Mouse (Mus musculus) forebrain, postnatal 0 days (tissue): ENCODE data around the gene Mdm2. TPM values are rescaled to one million over a fixed set of nuclear protein-coding genes. Genes with fewer than 3 reads are reported as not detected.
"Not testable (repeated sequence)": the region's sequence is repeated elsewhere in the genome, so short reads cannot be mapped to it uniquely, and the experiment has no call there.

Experiments used
- ATAC-seq: fragments of 200-750 bp; cut with Nextera tagmentation; 2 replicates; pipeline ENCODE4 v1.8.0; 2017; ENCODE audit warnings: mild to moderate bottlenecking, moderate library complexity
- DNase-seq: peaks from one replicate; pipeline ENCODE4 v3.0.0-alpha.2; 2015
- H3K27ac ChIP-seq: fragments of 300-500 bp; sonication (generic); 2 replicates; pipeline ENCODE4 v1.5.1; 2014; ENCODE audit warnings: low read depth, mild to moderate bottlenecking, antibody characterized with exemption, low read length, moderate library complexity, mixed read lengths
- H3K27me3 ChIP-seq: fragments of 300-500 bp; sonication (generic); 2 replicates; pipeline ENCODE4 v1.6.1; 2014; ENCODE audit warnings: mild to moderate bottlenecking, low read length, mixed read lengths; ENCODE audit not compliant: insufficient read depth
- H3K36me3 ChIP-seq: fragments of 300-500 bp; sonication (generic); 2 replicates; pipeline ENCODE4 v1.6.1; 2014; ENCODE audit warnings: mild to moderate bottlenecking, moderate library complexity; ENCODE audit not compliant: insufficient read depth
- H3K4me1 ChIP-seq: fragments of 300-500 bp; sonication (generic); 2 replicates; pipeline ENCODE4 v1.6.1; 2014; ENCODE audit warnings: antibody characterized with exemption; ENCODE audit not compliant: insufficient read depth
- H3K4me2 ChIP-seq: fragments of 300-500 bp; sonication (generic); 2 replicates; pipeline ENCODE4 v1.6.1; 2014; ENCODE audit warnings: low read depth, mild to moderate bottlenecking, moderate library complexity
- H3K4me3 ChIP-seq: fragments of 300-500 bp; sonication (generic); 2 replicates; pipeline ENCODE4 v1.5.1; 2014; ENCODE audit warnings: low read depth, low read length, mixed read lengths
- H3K9ac ChIP-seq: fragments of 300-500 bp; sonication (generic); 2 replicates; pipeline ENCODE4 v1.6.1; 2014; ENCODE audit warnings: mild to moderate bottlenecking
- H3K9me3 ChIP-seq: fragments of 300-500 bp; sonication (generic); 2 replicates; pipeline ENCODE4 v1.6.1; 2016; ENCODE audit warnings: low read length
- CTCF ChIP-seq: sonication (generic); IDR thresholded peaks from 2 replicates; pipeline ENCODE4 v1.5.1; 2016; ENCODE audit warnings: antibody characterized with exemption, control low read depth, low read depth
- WGBS: fragments of 180-500 bp; shearing (Covaris S2); extraction: QIAGEN DNeasy Blood & Tissue Kit; methylation state at CpG from one replicate; pipeline ENCODE4 v1.1.7; 2014; 5-methylcytosine and 5-hydroxymethylcytosine counted together
- polyA plus RNA-seq: library from polyadenylated mRNA; unstranded; fragments of >200 nt; fragmentation: Nextera tagmentation; extraction: Ambion mirVana; gene quantifications from 2 replicates; pipeline ENCODE4 v1.2.1, GENCODE M21; 2015
- total RNA-seq: library from RNA; depleted of rRNA; stranded (reverse); fragments of >200 nt; gene quantifications from 2 replicates; pipeline ENCODE4 v1.2.3, GENCODE M21; 2014

Mdm2 gene
- total and polyA plus RNA-seq, 2 experiments from 2014 or later: 30.2 to 77.3 TPM

DNA sequence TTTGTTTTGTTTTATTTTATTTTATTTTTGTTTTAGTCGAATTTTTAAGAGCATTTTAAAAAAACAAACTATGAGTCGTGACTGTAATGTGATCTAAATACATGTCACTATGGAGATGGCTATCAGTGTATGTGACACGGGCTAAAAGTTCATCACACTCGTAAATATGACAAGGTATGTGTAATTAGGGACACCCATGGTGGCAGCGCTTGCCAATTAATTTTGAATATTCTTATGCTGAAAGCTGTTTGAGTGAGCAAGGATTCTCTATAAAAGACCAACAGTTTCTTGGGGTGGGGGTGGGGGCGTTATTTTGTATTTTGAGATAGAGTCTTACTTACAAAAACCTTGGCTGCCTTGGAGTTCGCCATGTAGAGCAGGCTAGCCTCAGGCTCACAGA is 15.1 kb upstream of the Mdm2 start:
- no peak overlapping the region for H3K27ac ChIP-seq
- no peak overlapping the region for H3K9ac ChIP-seq
- no peak for DNase-seq
- no peaks in the 10 kb centered on the region for H3K4me1 ChIP-seq
- H3K4me3 ChIP-seq: no peak overlapping the region
- no peak for TF ChIP-seq CTCF
- 75% methylated on average over 7 of the region's 7 CpGs for WGBS
- no peaks in the 10 kb centered on the region for H3K9me3 ChIP-seq
- H3K4me2 ChIP-seq: no peak overlapping the region
- H3K36me3 ChIP-seq: no peaks in the 10 kb centered on the region
- no peak for ATAC-seq
- H3K27me3 ChIP-seq: no peaks in the 10 kb centered on the region

- no peaks in the 10 kb centered on the region for H3K27me3 ChIP-seq
- DNase-seq (no peak), ATAC-seq (no peak)
- 96% methylated on average over 3 of the region's 3 CpGs for WGBS
- TF ChIP-seq CTCF: no peak
- no peak overlapping the region for H3K4me3 ChIP-seq
- H3K9me3 ChIP-seq: no peaks in the 10 kb centered on the region
- H3K4me1 ChIP-seq: no peaks in the 10 kb centered on the region
- no peak overlapping the region for H3K9ac ChIP-seq
- H3K36me3 ChIP-seq: no peaks in the 10 kb centered on the region
- no peak overlapping the region for H3K27ac ChIP-seq
- H3K4me2 ChIP-seq: no peak overlapping the region
These were observed 14.3 kb upstream of the Mdm2 start for GRCm38 (mm10) chr10:117724804-117725361.

- no peak for ATAC-seq
- WGBS: 79% methylated on average over 5 of the region's 5 CpGs
- H3K36me3 ChIP-seq: no peaks in the 10 kb centered on the region
- TF ChIP-seq CTCF: no peak
- DNase-seq: no peak
- no peak overlapping the region for H3K27ac ChIP-seq
- H3K9me3 ChIP-seq: no peaks in the 10 kb centered on the region
- H3K4me3 ChIP-seq: no peak overlapping the region
- no peaks in the 10 kb centered on the region for H3K27me3 ChIP-seq
- H3K4me2 ChIP-seq: no peak overlapping the region
- no peak overlapping the region for H3K9ac ChIP-seq
- no peaks in the 10 kb centered on the region for H3K4me1 ChIP-seq
These were observed 13.7 kb upstream of the Mdm2 start for GRCm38 (mm10) chr10:117724136-117724718.

DNA sequence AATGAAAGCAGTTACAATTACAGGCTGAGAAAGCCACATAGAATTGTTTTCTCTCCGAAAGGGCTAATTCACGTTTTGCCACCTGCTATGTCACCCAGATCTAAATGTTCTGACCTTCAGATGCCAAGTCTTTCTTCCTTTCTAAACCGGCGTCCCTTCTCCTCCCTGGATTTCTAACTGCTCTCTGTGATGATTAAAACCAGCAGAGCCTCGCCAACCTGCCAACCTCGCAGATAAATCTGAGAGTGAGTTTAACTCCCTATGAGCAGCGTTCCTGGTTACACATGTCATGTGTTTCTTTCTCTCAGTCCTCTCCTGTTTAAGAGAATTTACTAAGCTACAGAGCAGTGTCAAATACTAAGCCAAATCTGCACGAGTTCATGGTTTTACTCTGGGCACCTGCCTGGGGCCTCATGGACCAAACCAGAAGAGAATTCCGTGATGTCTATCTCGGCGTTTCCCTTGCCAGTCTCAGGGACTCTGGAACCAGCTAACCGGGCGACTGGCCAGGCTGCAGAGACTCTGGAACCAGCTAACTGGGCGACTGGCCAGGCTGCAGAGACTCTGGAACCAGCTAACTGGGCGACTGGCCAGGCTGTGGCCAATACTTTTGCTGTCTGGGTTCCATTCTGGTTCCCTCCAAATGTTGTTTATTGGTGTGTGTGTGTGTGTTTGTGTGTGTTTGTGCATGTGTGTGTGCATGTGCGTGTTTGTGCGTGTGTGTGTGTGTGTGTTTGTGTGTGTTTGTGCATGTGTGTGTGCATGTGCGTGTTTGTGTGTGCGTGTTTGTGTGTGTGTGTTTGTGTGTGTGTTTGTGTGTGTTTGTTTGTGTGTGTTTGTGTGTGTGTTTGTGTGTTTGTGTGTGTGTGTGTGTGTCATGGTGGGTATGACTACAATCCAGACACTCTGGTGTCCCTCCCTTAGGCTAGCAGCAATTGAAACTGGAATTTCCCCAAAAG is 7.9 kb upstream of the Mdm2 start:
- no peaks in the 10 kb centered on the region for H3K9me3 ChIP-seq
- H3K9ac ChIP-seq: no peak overlapping the region
- ATAC-seq (no peak; the same call in 1 of the 2 replicates), DNase-seq (peak; percentile 16)
- H3K27ac ChIP-seq: 0 out of 2 replicates have a peak overlapping the region, but pooled peaks have one; percentile 9
- no peaks in the 10 kb centered on the region for H3K27me3 ChIP-seq
- no peak for TF ChIP-seq CTCF
- H3K4me1 ChIP-seq: no peaks in the 10 kb centered on the region
- 52% methylated on average over 19 of the region's 19 CpGs for WGBS
- no peak overlapping the region for H3K4me2 ChIP-seq
- no peaks in the 10 kb centered on the region for H3K36me3 ChIP-seq
- H3K4me3 ChIP-seq: no peak overlapping the region

DNA sequence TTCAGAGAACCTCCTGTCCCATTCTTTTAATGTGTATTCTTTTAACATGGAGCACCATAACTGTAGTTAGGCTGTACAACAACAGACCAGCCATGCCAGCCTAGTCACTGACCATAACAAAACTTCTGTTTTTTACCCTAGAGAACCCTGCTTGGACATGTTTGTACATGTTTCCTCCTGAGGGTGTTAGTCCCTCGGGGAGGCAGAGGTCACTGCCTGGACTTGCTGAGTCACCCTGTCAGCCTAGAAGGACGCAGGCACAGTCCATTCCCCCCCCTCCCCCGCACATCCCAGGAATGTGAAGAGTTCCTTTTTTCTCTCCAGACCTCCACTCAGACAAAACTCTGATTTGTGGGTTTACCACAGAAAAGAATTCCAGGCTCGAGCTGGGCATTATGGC is 7.0 kb upstream of the Mdm2 start:
- no peak for DNase-seq
- no peak for TF ChIP-seq CTCF
- H3K27me3 ChIP-seq: no peaks in the 10 kb centered on the region
- H3K9ac ChIP-seq: no peak overlapping the region
- WGBS: 15% methylated on average over 4 of the region's 4 CpGs
- no peak overlapping the region for H3K4me2 ChIP-seq
- no peaks in the 10 kb centered on the region for H3K4me1 ChIP-seq
- H3K4me3 ChIP-seq: no peak overlapping the region
- no peak for ATAC-seq
- H3K9me3 ChIP-seq: no peaks in the 10 kb centered on the region
- no peak overlapping the region for H3K27ac ChIP-seq
- no peaks in the 10 kb centered on the region for H3K36me3 ChIP-seq

DNA sequence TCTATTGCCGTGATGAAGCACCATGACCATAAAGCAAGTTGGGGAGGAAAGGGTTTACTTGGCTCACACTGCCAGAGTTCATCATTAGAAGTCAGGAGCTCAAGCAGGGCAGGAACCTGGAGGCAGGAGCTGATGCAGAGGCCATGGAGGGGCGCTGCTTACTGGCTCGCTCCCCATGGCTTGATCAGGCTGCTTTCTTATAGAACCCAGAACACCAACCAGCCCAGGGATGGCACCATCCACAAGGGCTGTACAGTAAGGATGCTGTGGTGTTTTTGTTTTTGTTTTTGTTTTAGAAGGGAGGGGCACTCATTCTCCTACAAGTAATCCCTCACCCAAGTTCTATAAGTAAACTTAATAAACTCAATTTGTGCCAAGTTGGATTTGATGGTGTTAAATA is 6.1 kb upstream of the Mdm2 start:
- WGBS: 76% methylated on average over 3 of the region's 3 CpGs
- no peak overlapping the region for H3K27ac ChIP-seq
- H3K4me3 ChIP-seq: no peak overlapping the region
- no peaks in the 10 kb centered on the region for H3K27me3 ChIP-seq
- H3K9me3 ChIP-seq: no peaks in the 10 kb centered on the region
- ATAC-seq: no peak
- no peak overlapping the region for H3K9ac ChIP-seq
- no peaks in the 10 kb centered on the region for H3K4me1 ChIP-seq
- no peak for TF ChIP-seq CTCF
- no peak for DNase-seq
- H3K36me3 ChIP-seq: no peaks in the 10 kb centered on the region
- H3K4me2 ChIP-seq: no peak overlapping the region

DNA sequence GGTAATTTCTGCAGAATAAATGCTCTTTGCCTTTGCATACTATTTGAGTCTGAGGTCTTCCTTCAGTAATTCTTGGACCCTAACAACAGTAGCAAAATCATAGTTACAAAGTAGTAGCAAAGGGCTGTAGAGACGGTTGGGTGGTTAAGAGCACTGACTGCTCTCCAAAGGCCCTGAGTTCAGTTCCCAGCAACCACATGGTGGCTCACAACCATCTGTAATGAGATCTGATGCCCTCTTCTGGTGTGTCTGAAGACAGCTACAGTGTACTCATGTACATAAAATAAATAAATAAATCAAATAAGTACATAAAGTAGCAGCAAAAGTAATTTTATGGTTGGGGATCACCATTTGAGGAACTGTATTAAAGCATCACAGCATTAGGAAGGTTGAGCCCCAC is 5.1 kb upstream of the Mdm2 start:
- H3K27ac ChIP-seq, H3K4me3 ChIP-seq, H3K9ac ChIP-seq, H3K27me3 ChIP-seq, DNase-seq, H3K4me1 ChIP-seq, H3K4me2 ChIP-seq, H3K36me3 ChIP-seq, H3K9me3 ChIP-seq, ATAC-seq: not testable (repeated sequence)
- 92% methylated on average over 1 of the region's 1 CpGs for WGBS
